Mouse (Mus musculus): ENCODE results near the gene Ap3d1.

GRCm38 (mm10) chr10:80665981-80666733 lies 75.9 kb downstream of the Ap3d1 start:
- TF ChIP-seq CTCF (IDR thresholded peaks at IDR 0.05; ENCODE audit: insufficient read depth, low read length) (no peak), POLR2A (IDR thresholded peaks at IDR 0.05; ENCODE audit: borderline replicate concordance, extremely low read depth, low read depth, low read length) (no peak)
